Comparison of ENCODE assay signal across 25 mouse cellular contexts in the genomic region with DNA sequence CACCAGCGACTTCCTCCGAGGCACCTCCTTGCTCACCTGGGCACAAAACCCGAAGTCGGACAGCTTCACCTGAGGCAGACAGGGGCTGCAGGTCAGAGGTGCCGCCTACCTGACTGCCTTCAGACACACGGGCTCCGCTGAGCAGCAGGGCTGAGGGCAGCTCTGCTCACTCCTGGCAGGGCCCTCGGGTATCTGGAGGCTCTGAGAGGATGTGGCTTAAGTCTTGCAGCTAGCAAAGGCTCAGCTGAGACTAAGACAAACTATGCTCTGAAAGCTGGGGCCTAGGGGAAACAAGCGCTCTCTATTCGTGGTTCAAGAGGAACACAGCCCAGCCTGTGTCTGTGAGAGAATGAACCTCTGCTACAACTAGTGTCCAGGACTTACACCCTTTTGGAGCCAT. TPM values are rescaled to one million over a fixed set of nuclear protein-coding genes. Genes with fewer than 3 reads are reported as not detected.
DNase-seq lines count a peak whose midpoint lies in the region; ATAC-seq and TF ChIP-seq lines count a peak whose summit lies in the region.
"Had no signal": no experiment of that assay in that cellular context is flagged by ENCODE, and none has a peak within 500 bp of the region (broad histone marks: within the 10 kb centered on the region; RNA-seq: fewer than 3 reads in every experiment).

No protein-coding gene starts in this region.

- no peak overlapping the region for H3K4me2 ChIP-seq in heart, embryonic 16.5 days (ENCODE audit: low read depth, low read length)
- H3K4me2 ChIP-seq: embryonic facial prominence, embryonic 13.5 days; forebrain, embryonic 12.5 days; heart, embryonic 12.5 days had no signal

- H3K9ac ChIP-seq in heart, embryonic 16.5 days (ENCODE audit: low read length) = no peak overlapping the region
- H3K9ac ChIP-seq: embryonic facial prominence, embryonic 13.5 days; forebrain, embryonic 12.5 days; heart, embryonic 12.5 days had no signal

- no peaks in the 10 kb centered on the region for H3K9me3 ChIP-seq in heart, embryonic 16.5 days (replicated peaks; ENCODE audit: control insufficient read depth, low read length)
- H3K9me3 ChIP-seq: embryonic facial prominence, embryonic 13.5 days; forebrain, embryonic 12.5 days; heart, embryonic 12.5 days had no signal

- WGBS in heart, embryonic 16.5 days = 88% methylated on average over 10 of the region's 10 CpGs
- WGBS in thymus, adult 2 months = 47% methylated on average over 10 of the region's 10 CpGs

- H3K27ac ChIP-seq in heart, embryonic 16.5 days (ENCODE audit: low read length) = peak overlapping the region; percentile 19; the same call in 1 of the 2 replicates
- peak overlapping the region; percentile 77 for H3K27ac ChIP-seq in thymus, adult 2 months (ENCODE audit: control insufficient read depth, insufficient read depth, low read length)
- H3K27ac ChIP-seq: embryonic facial prominence, embryonic 13.5 days; forebrain, embryonic 12.5 days had no signal

- H3K27me3 ChIP-seq in heart, embryonic 16.5 days (ENCODE audit: control insufficient read depth, insufficient read depth, low read length) = no peaks in the 10 kb centered on the region
- H3K27me3 ChIP-seq in thymus, adult 2 months (ENCODE audit: control insufficient read depth, insufficient read depth, low read length) = no peaks in the 10 kb centered on the region
- H3K27me3 ChIP-seq: embryonic facial prominence, embryonic 13.5 days; forebrain, embryonic 12.5 days; heart, embryonic 12.5 days had no signal

- TF ChIP-seq CTCF in thymus, adult 2 months (IDR thresholded peaks at IDR 0.05; ENCODE audit: borderline replicate concordance, control insufficient read depth, extremely low read depth, insufficient read depth, low read length, poor library complexity) = no peak

- no peak for DNase-seq in heart, adult 11 months
- DNase-seq in thymus, adult 2 months = peak; percentile 54
- DNase-seq in thymus, postnatal 25 days = peak; percentile 69
- no peak for DNase-seq in left cerebral cortex, postnatal 25 days (ENCODE audit: low spot score in 2 of 2)
- DNase-seq in spleen, postnatal 10 days (ENCODE audit: low spot score in 2 of 2) = no peak
- no peak for DNase-seq in spleen, adult 12 weeks (ENCODE audit: low spot score)
- DNase-seq: adrenal gland, adult 2 months; adrenal gland, postnatal 25 days; cerebellum, adult 9-10 months; gastrocnemius, postnatal 14 days; heart, postnatal 36 days had no signal

- intact Hi-C loops in left cerebral cortex, postnatal 25 days (cut with DNase I) = no loop called here

- no peak for ATAC-seq in heart, embryonic 16.5 days (replicated peaks; ENCODE audit: extremely low read depth, insufficient read depth, low FRiP score)
- ATAC-seq: forebrain, embryonic 16.5 days; hindbrain, embryonic 16.5 days had no signal

- TF ChIP-seq POLR2A in thymus, adult 2 months (IDR thresholded peaks at IDR 0.05; ENCODE audit: control insufficient read depth, extremely low read depth, insufficient read depth, low read length, poor library complexity) = no peak; the same call in 1 of the 2 replicates

- H3K4me1 ChIP-seq in heart, embryonic 16.5 days (ENCODE audit: control insufficient read depth, insufficient read depth, low read length) = peaks cover 9% of the 10 kb centered on the region; the same call in 1 of the 2 replicates
- peaks cover 65% of the 10 kb centered on the region for H3K4me1 ChIP-seq in thymus, adult 2 months (replicated peaks; ENCODE audit: control insufficient read depth, insufficient read depth, low read length)

- H3K36me3 ChIP-seq in heart, embryonic 16.5 days (ENCODE audit: control insufficient read depth, insufficient read depth) = peaks cover 27% of the 10 kb centered on the region
- H3K36me3 ChIP-seq in thymus, adult 2 months (ENCODE audit: control insufficient read depth, insufficient read depth, low read length) = no peaks in the 10 kb centered on the region

- no peak overlapping the region for H3K4me3 ChIP-seq in heart, embryonic 16.5 days (ENCODE audit: low read length)
- H3K4me3 ChIP-seq in thymus, adult 2 months (ENCODE audit: control insufficient read depth, insufficient read depth, low read length) = no peak overlapping the region
- H3K4me3 ChIP-seq: embryonic facial prominence, embryonic 13.5 days; forebrain, embryonic 12.5 days; heart, embryonic 12.5 days had no signal

RNA-seq across cellular contexts. Expression of gene Nccrp1, which starts 13.8 kb away (rescaled TPM):
- not detected in 2 replicates for polyA plus RNA-seq in heart, embryonic 16.5 days (2015; fragmentation: Nextera tagmentation; extraction: Ambion mirVana)
- polyA plus RNA-seq in thymus, adult 2 months (2012; rRNA removed) = 1.4 TPM in 2 replicates
- total RNA-seq in left cerebral cortex, postnatal 25 days (2021) = under 1 TPM; 0.46 to 0.50 TPM
- total RNA-seq: adrenal gland, adult 2 months; adrenal gland, postnatal 25 days; gastrocnemius, adult 18-20 months; gastrocnemius, postnatal 14 days; heart, adult 8-10 months; heart, postnatal 36 days; MEL had no signal
- polyA plus RNA-seq: C2C12; forebrain, embryonic 12.5 days; forebrain, embryonic 16.5 days; heart, embryonic 12.5 days; heart, postnatal 0 days; hindbrain, embryonic 11.5 days; hindbrain, embryonic 16.5 days had no signal

RNA-seq across cellular contexts. Expression of gene Sycn, which starts 20.2 kb away (rescaled TPM):
- polyA plus RNA-seq in heart, embryonic 16.5 days (2015; fragmentation: Nextera tagmentation; extraction: Ambion mirVana) = not detected in 2 replicates
- polyA plus RNA-seq in thymus, adult 2 months (2012; rRNA removed) = 2.1 and 2.4 TPM in 2 replicates
- total RNA-seq in left cerebral cortex, postnatal 25 days (2021) = not detected
- total RNA-seq: adrenal gland, adult 2 months; adrenal gland, postnatal 25 days; gastrocnemius, adult 18-20 months; gastrocnemius, postnatal 14 days; heart, adult 8-10 months; heart, postnatal 36 days; MEL had no signal
- polyA plus RNA-seq: C2C12; embryonic facial prominence, embryonic 13.5 days; forebrain, embryonic 12.5 days; forebrain, embryonic 16.5 days; frontal cortex, adult 2 months; heart, embryonic 12.5 days; heart, postnatal 0 days; hindbrain, embryonic 11.5 days; hindbrain, embryonic 16.5 days had no signal

RNA-seq across cellular contexts. Expression of gene Samd4b, which starts 37.1 kb away (rescaled TPM):
- polyA plus RNA-seq in heart, embryonic 16.5 days (2015; fragmentation: Nextera tagmentation; extraction: Ambion mirVana) = 16.0 and 20.6 TPM in 2 replicates
- polyA plus RNA-seq in thymus, adult 2 months (2012; rRNA removed) = 118 and 139 TPM in 2 replicates
- 10 to 100 TPM; 65.2 to 68.7 TPM for total RNA-seq in left cerebral cortex, postnatal 25 days (2021)

RNA-seq across cellular contexts. Expression of gene Pak4, which starts 37.1 kb away (rescaled TPM):
- polyA plus RNA-seq in heart, embryonic 16.5 days (2015; fragmentation: Nextera tagmentation; extraction: Ambion mirVana) = 25.1 and 30.0 TPM in 2 replicates
- polyA plus RNA-seq in thymus, adult 2 months (2012; rRNA removed) = 32.8 and 37.7 TPM in 2 replicates
- 1 to 10 TPM; 8.1 to 8.3 TPM for total RNA-seq in left cerebral cortex, postnatal 25 days (2021)

RNA-seq across cellular contexts. Expression of gene Ifnl3, which starts 38.2 kb away (rescaled TPM):
- not detected in 2 replicates for polyA plus RNA-seq in heart, embryonic 16.5 days (2015; fragmentation: Nextera tagmentation; extraction: Ambion mirVana)
- 0.37 and 0.78 TPM in 2 replicates for polyA plus RNA-seq in thymus, adult 2 months (2012; rRNA removed)
- not detected for total RNA-seq in left cerebral cortex, postnatal 25 days (2021)
- total RNA-seq: adrenal gland, adult 2 months; adrenal gland, postnatal 25 days; gastrocnemius, adult 18-20 months; gastrocnemius, postnatal 14 days; heart, adult 8-10 months; heart, postnatal 36 days; MEL had no signal
- polyA plus RNA-seq: C2C12; embryonic facial prominence, embryonic 13.5 days; forebrain, embryonic 12.5 days; forebrain, embryonic 16.5 days; frontal cortex, adult 2 months; gonadal fat pad, adult 2 months; heart, embryonic 12.5 days; heart, postnatal 0 days; hindbrain, embryonic 11.5 days; hindbrain, embryonic 16.5 days had no signal

Comparison
In these comparisons a context has a peak if more than half of its experiments do, and no peak if none do; other contexts are left out.
1. DNase-seq: peak in thymus, adult 2 months (single experiment) and thymus, postnatal 25 days (single experiment); none in heart, adult 11 months (single experiment), left cerebral cortex, postnatal 25 days (0 of 2), spleen, postnatal 10 days (0 of 2) and spleen, adult 12 weeks (single experiment).